Mouse (Mus musculus) small intestine, adult 2 months (tissue): ENCODE results near the gene Tmem81.

ENCODE experiments used
- CTCF ChIP-seq: fragments of 200-500 bp; IDR thresholded peaks from 2 replicates; pipeline ENCODE4 v1.5.1; 2012; ENCODE audit warnings: low read depth, mild to moderate bottlenecking, control low read depth, inconsistent platforms, low read length, moderate library complexity, mixed read lengths; ENCODE audit not compliant: insufficient replicate concordance, insufficient read length; ENCODE audit errors: extremely low read depth
- POLR2A ChIP-seq: fragments of 200-500 bp; IDR thresholded peaks from 2 replicates; pipeline ENCODE4 v1.6.1; 2012; ENCODE audit warnings: low read depth, mild to moderate bottlenecking, control low read depth, inconsistent platforms, low read length, moderate library complexity

DNA sequence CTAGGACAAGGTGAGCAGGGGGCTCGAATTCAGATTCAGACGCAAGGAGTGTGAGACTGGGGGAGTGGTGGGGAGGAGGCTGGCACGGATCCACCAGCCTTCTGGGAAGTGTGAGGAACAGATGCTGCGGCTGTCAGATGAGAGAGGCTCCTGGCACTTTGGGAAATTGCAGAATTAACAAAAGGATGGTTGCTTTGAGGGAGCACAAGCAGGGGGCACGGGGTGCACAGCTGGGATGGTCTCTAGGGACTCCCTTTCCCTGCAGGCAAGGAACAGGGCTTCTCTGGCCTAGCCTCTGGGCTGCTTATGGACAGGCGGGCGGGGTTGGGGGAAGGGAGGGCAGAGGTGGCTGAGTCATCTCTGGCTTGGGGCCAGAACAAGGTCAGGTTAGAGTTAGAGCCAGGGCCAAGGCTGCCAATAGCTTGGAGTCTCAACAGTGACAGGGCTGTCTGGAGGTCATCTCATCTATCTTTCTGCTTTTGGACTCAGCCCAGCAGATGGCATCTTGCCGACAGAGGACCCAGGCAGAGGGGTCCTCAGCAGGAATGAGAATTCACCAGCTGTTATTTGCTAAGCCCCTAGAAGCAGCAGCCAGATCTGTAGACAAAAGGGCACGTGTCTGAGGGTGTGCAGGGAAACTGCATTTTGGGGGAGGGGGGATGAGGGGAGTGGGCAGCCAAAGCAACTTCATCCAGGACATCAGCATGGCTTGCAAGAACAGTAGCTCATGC is 52.0 kb downstream of the Tmem81 start:
- no peak for TF ChIP-seq CTCF
- no peak for TF ChIP-seq POLR2A
